Mouse (Mus musculus): ENCODE data around the gene Ldlrad2.

DNA sequence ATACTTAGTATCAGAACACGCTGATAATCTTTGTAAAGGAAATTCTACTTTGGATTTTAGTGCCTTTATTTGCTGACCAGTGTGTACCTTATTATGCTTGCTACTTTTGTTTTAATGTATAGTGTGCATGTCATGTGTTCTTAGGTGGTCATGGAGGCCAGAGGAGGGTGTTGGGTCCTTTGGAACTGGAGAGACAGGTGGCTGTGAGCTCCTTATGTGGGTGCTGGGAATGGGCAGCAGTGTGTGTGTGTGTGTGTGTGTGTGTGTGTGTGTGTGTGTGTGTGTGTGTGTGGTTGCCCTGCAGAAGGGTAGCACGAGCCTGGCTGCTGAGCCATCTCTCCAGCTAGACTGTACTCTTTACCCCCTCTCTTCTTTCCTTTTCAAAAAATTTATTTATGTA is 32.7 kb upstream of the Ldlrad2 start:
- TF ChIP-seq TAL1 (IDR thresholded peaks at IDR 0.05; ENCODE audit: low read length): no peak
- no peak for TF ChIP-seq GATA1 (IDR thresholded peaks at IDR 0.05; ENCODE audit: low read length)
